Mouse (Mus musculus) forebrain, embryonic 12.5 days (tissue): ENCODE measurements around the gene Trio. TPM values are rescaled to one million over a fixed set of nuclear protein-coding genes. Genes with fewer than 3 reads are reported as not detected.

Source experiments
- ATAC-seq: fragments of 200-750 bp; cut with Nextera tagmentation; 2 replicates; pipeline ENCODE4 v1.8.0; 2017; ENCODE audit warnings: moderate TSS enrichment; ENCODE audit not compliant: low FRiP score
- H3K27ac ChIP-seq: fragments of 300-500 bp; sonication (generic); 2 replicates; pipeline ENCODE4 v1.5.1; 2016; ENCODE audit warnings: mild to moderate bottlenecking
- H3K27me3 ChIP-seq: fragments of 300-500 bp; sonication (generic); 2 replicates; pipeline ENCODE4 v1.6.1; 2016; ENCODE audit warnings: mild to moderate bottlenecking
- H3K36me3 ChIP-seq: fragments of 300-500 bp; sonication (generic); replicated peaks from 2 replicates; pipeline ENCODE4 v1.6.1; 2016; ENCODE audit warnings: mild to moderate bottlenecking
- H3K4me1 ChIP-seq: fragments of 300-500 bp; sonication (generic); 2 replicates; pipeline ENCODE4 v1.6.1; 2016
- H3K4me2 ChIP-seq: fragments of 300-500 bp; sonication (generic); 2 replicates; pipeline ENCODE4 v1.6.1; 2016; ENCODE audit warnings: mild to moderate bottlenecking, moderate library complexity
- H3K4me3 ChIP-seq: fragments of 300-500 bp; sonication (generic); replicated peaks from 2 replicates; pipeline ENCODE4 v1.5.1; 2016; ENCODE audit warnings: mild to moderate bottlenecking
- H3K9ac ChIP-seq: fragments of 300-500 bp; sonication (generic); 2 replicates; pipeline ENCODE4 v1.6.1; 2016; ENCODE audit warnings: mild to moderate bottlenecking
- H3K9me3 ChIP-seq: fragments of 300-500 bp; sonication (generic); 2 replicates; pipeline ENCODE4 v1.6.1; 2016
- WGBS: fragments of 180-500 bp; shearing (Covaris S2); methylation state at CpG from one replicate; pipeline ENCODE4 v1.1.7; 2016; 5-methylcytosine and 5-hydroxymethylcytosine counted together
- polyA plus RNA-seq: library from polyadenylated mRNA; unstranded; fragments of >200 nt; fragmentation: Nextera tagmentation; extraction: Ambion mirVana; gene quantifications from 2 replicates; pipeline ENCODE4 v1.2.1, GENCODE M21; 2016

Trio gene
- polyA plus RNA-seq, 1 experiment from 2014 or later, result 46.1 TPM

DNA sequence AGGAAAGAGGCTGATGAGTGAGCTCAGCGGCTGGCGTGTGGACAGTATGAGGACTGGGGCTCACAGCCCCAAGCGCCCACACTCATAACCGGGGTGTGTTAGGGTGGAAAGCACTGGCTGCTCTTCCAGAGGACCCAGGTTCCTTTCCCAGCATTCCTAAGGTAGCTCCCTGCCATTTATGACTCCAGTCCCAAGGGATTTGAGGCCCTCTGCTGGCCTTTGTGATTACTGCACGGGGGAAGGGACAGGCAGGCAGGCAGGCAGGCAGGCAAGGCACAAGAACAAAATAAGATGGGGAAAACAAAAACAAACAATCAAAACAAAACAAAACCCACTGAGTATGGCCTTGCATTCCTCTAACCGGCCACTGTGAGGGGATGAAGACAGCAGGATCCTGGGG, 120.3 kb downstream of the Trio start:
- no peak for ATAC-seq
- Histone ChIP-seq H3K27me3 (no peaks in the 10 kb centered on the region), H3K36me3 (peaks cover 26% of the 10 kb centered on the region), H3K9ac (no peak overlapping the region), H3K4me2 (no peak overlapping the region), H3K9me3 (no peaks in the 10 kb centered on the region), H3K4me1 (peaks cover 29% of the 10 kb centered on the region), H3K4me3 (no peak overlapping the region), H3K27ac (0 out of 2 replicates have a peak overlapping the region, but pooled peaks have one; percentile 36)
- 76% methylated on average over 6 of the region's 6 CpGs for WGBS

DNA sequence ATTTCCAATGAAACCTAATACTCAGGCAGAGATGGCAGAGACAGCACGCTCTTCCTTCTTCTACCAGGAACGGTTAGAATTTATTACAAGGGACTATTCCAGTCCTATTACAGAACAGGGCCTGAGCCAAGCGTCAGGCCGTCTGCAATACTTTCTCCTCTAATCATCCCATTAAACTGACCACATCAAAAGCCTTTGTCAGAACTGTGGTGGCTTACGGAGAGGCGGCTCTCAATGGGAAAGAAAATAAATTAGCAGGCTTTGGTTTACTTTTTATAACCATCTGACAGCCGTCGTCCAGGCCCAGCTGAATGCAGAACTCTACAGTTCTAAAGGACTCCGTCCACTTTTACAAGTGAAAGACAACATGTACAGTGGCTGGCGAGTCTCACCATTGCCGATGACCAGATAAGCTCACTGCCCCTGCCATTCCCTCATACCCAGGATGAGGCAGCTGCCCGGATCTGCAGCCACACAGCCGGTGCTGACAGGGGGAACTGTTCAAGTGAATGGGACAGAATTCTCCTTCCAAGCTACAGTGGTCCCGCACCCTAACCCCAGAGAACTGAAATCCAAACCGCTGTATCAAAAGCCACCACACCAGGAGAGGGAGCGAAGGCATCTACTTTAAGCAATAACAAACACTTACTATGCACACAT, 121.2 kb downstream of the Trio start:
- WGBS, result 53% methylated on average over 16 of the region's 16 CpGs
- H3K4me3 ChIP-seq, result no peak overlapping the region
- H3K4me2 ChIP-seq, result no peak overlapping the region
- no peak overlapping the region for H3K9ac ChIP-seq
- H3K36me3 ChIP-seq, result peaks cover 28% of the 10 kb centered on the region
- H3K4me1 ChIP-seq, result peaks cover 29% of the 10 kb centered on the region
- ATAC-seq, result 0 out of 2 replicates have a peak, but pooled peaks have one; percentile 3
- peak overlapping the region; percentile 36; the same call in 1 of the 2 replicates for H3K27ac ChIP-seq
- no peaks in the 10 kb centered on the region for H3K27me3 ChIP-seq
- no peaks in the 10 kb centered on the region for H3K9me3 ChIP-seq

DNA sequence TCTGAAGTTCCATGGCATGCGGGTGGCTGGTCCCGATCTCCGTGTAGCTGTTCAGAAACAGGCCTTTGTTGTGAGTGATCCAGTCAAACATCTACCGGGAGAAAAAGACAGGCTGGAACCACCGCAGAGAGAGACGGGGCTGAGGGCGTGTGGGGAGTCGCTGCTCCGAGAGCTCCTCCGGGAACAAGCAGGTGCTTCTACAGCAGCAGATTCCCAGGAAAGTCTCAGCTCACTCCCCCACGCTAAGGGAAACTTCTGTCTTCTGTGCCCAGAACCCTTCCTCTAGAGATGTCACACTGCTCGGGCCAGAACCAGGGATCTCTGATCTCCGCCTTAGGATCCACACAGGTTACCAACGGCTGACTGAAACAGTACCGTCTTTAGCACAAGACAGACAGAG, 124.4 kb downstream of the Trio start:
- 90% methylated on average over 15 of the region's 15 CpGs for WGBS
- H3K9me3 ChIP-seq, result no peaks in the 10 kb centered on the region
- no peak overlapping the region for H3K4me2 ChIP-seq
- peaks cover 54% of the 10 kb centered on the region for H3K36me3 ChIP-seq
- no peak overlapping the region for H3K4me3 ChIP-seq
- peaks cover 21% of the 10 kb centered on the region for H3K4me1 ChIP-seq
- H3K27me3 ChIP-seq, result no peaks in the 10 kb centered on the region
- H3K27ac ChIP-seq, result no peak overlapping the region
- ATAC-seq, result no peak
- H3K9ac ChIP-seq, result no peak overlapping the region

DNA sequence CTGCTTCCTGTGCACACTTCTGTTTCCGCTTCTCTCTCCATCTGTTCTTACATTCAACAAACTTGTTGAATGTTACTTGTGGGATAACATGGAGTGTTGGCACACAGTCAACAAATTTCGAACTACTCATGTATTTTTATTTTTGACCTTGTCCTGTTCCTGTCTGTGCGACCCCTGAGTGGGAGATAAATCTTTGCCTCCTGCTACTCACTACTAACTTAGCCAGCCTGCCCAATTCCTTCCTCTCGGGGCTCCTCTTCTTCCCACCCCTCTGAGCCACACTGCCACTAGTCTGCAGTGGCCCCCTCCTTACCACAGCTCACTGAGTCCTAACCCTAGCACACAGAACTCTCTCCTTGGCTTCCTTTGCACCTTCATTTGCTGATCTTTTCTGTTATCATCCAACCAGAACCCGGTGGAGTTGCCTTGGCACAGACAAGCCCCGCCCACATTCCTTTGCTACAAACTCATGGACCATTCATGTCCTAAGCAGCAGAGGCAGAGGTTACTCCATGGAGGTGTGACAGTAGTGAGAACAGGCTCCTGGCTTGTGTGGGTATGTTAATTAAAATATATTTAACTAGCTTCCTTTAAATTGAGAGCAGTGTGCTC, 126.7 kb downstream of the Trio start:
- no peak for ATAC-seq
- no peak overlapping the region for H3K4me2 ChIP-seq
- no peaks in the 10 kb centered on the region for H3K27me3 ChIP-seq
- peaks cover 63% of the 10 kb centered on the region for H3K36me3 ChIP-seq
- no peaks in the 10 kb centered on the region for H3K9me3 ChIP-seq
- no peak overlapping the region for H3K9ac ChIP-seq
- H3K27ac ChIP-seq, result no peak overlapping the region
- peaks cover 10% of the 10 kb centered on the region for H3K4me1 ChIP-seq
- no peak overlapping the region for H3K4me3 ChIP-seq
- WGBS, result 88% methylated on average over 6 of the region's 6 CpGs

DNA sequence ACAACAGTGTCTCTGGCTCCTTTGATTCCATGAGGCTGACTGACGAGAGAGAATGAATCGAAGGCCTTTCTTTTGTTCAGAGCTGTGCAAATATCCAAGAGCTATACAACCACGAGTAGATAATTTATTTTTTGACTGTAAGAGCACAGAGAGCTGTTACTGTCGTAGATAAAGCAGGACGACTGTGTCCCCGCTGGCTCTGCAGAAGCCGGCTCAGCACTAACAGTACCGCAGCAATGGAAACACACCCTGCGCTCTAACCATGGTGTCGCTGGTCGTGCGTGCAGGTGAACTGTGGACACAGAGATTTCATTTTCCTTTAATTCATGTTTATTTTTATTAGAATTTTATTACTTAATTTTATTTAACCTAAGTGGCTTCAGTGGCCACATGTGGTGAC, 131.5 kb downstream of the Trio start:
- H3K27ac ChIP-seq, result no peak overlapping the region
- no peaks in the 10 kb centered on the region for H3K27me3 ChIP-seq
- peaks cover 70% of the 10 kb centered on the region for H3K36me3 ChIP-seq
- no peak for ATAC-seq
- WGBS, result 71% methylated on average over 12 of the region's 12 CpGs
- H3K9ac ChIP-seq, result no peak overlapping the region
- H3K4me1 ChIP-seq, result peaks cover 8% of the 10 kb centered on the region
- H3K4me2 ChIP-seq, result no peak overlapping the region
- no peak overlapping the region for H3K4me3 ChIP-seq
- H3K9me3 ChIP-seq, result no peaks in the 10 kb centered on the region

DNA sequence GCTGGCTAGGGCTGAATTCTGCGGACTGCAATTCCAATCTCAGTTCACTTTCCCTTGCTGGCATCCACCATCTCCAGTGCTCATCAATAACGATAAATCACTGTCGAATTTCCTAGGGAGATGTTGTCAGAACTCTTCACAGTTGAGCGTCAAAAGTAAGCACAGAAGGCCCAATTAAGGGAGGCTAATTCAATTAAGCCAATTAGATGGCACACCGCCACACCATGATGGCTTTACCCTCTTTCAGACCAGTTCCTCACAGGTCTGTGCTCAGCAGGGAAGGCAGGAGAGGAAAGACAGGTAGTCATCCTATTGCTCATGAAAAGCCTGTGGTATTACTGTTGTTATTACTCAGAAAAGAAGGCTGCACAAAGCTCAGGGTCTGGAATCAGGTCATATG, 133.6 kb downstream of the Trio start:
- Histone ChIP-seq H3K36me3 (peaks cover 72% of the 10 kb centered on the region), H3K9me3 (no peaks in the 10 kb centered on the region), H3K4me3 (no peak overlapping the region), H3K27ac (no peak overlapping the region), H3K4me2 (no peak overlapping the region), H3K4me1 (peaks cover 8% of the 10 kb centered on the region), H3K27me3 (no peaks in the 10 kb centered on the region), H3K9ac (no peak overlapping the region)
- WGBS, result 51% methylated on average over 5 of the region's 5 CpGs
- no peak for ATAC-seq

DNA sequence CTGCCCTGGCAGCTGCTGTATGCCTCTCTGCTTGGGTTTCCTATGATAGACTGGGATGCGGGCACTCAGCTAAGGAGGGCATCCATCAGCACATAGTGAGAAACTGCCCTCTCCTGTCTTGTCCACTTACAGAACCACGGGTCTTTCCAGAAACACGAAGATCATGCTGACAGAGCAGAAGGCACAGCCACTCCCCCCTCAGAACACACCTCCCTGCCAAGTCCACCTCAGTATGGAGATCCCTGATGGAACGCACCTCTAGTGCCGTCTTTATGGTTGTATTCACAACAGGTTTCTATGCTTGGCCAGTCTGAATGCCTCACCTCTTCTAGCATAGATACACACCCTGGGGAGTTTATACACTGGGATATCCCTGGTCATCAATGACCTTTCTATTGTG, 135.0 kb downstream of the Trio start:
- no peak overlapping the region for H3K4me3 ChIP-seq
- 96% methylated on average over 5 of the region's 5 CpGs for WGBS
- no peaks in the 10 kb centered on the region for H3K9me3 ChIP-seq
- no peak overlapping the region for H3K4me2 ChIP-seq
- H3K36me3 ChIP-seq, result peaks cover 73% of the 10 kb centered on the region
- H3K27ac ChIP-seq, result no peak overlapping the region
- ATAC-seq, result no peak
- H3K4me1 ChIP-seq, result peaks cover 8% of the 10 kb centered on the region
- no peak overlapping the region for H3K9ac ChIP-seq
- H3K27me3 ChIP-seq, result no peaks in the 10 kb centered on the region

DNA sequence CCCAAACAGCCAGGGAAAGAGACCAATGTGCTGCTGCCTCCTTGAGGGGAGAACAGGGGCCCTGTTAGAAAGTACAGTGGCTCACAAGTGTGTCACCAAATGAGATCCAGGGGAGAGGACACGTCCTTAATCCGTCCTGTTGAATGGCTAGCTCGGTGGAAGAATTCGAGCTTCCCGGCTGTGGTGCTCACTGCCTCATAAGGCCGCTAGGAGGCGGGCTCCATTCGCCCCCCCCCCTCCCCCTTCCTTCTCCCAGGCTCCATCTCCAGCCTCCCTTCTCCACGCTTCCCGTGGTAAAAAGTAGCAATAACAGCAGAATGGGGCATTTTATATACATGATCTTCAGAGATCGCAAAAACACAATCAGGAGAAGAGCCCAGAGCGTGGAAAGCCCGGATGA, 137.5 kb downstream of the Trio start:
- Histone ChIP-seq H3K27me3 (no peaks in the 10 kb centered on the region), H3K4me3 (no peak overlapping the region), H3K4me1 (peaks cover 10% of the 10 kb centered on the region; the same call in 1 of the 2 replicates), H3K4me2 (no peak overlapping the region), H3K36me3 (peaks cover 61% of the 10 kb centered on the region), H3K9me3 (no peaks in the 10 kb centered on the region), H3K9ac (no peak overlapping the region), H3K27ac (no peak overlapping the region)
- no peak for ATAC-seq
- 52% methylated on average over 13 of the region's 13 CpGs for WGBS

DNA sequence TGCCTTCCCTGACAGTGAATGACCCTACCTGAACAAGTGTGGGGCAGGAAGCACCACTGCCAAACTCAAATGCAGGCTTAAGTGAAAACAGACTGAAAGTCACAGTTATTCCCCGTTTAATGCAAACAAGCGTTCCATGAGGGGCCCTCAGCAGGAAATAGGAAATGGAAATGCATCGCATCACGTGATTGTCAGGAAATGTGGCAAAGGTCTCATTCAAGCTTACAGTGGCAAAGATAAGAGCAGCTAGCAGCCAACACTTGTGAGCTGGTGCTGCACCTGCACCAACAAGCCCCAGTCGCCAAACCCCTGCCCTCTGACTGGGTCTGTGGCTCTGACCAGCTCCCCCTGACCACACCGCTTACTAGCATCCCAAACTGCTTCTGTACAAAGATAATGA, 138.7 kb downstream of the Trio start:
- Histone ChIP-seq H3K4me3 (no peak overlapping the region), H3K4me1 (peaks cover 3% of the 10 kb centered on the region; the same call in 1 of the 2 replicates), H3K9ac (no peak overlapping the region), H3K4me2 (no peak overlapping the region), H3K27me3 (no peaks in the 10 kb centered on the region), H3K36me3 (peaks cover 63% of the 10 kb centered on the region), H3K27ac (0 out of 2 replicates have a peak overlapping the region, but pooled peaks have one; percentile 10), H3K9me3 (no peaks in the 10 kb centered on the region)
- no peak for ATAC-seq
- 90% methylated on average over 6 of the region's 6 CpGs for WGBS

DNA sequence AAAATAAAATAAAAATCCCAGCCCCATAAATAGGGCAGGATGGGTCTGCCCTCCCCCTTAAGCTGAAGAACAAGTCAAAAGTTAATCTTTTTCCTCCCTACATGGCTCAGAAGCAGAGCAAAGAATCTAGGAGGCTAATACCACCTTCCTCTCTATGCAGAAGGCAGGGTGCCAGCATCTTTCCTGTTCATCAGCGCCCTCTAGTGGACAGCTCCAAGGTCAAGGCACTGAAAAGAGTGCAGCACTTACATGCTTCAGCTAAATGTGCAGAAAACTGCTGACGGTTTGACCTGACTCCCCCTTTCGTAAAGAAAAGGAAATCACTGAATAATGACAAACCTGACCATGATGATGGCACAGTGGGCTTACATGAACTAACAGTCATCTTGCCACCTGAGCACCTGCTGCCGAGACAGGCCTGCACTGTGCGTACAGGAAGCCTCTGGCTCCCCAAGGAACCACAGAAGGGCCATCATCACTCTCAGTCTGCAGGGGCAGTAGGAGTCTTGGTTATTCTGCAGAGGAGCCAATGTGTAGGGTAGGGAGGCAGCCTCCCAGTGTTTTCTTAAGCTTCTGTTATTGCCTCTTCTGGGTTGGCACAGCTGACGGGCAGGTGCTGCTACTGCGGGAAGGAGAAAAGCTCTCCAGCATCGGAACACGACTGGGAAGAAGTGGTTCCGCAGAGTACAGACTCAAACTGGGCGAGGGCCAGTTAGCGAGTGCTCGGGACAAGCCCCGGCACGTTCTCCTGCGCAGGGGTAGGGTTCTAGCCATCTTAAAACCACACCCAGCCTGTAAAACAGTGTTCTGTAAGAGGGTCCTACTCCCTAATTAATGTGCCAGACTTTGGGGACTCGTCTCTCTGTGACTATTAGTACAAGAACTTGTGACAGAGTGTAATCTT, 141.0 kb downstream of the Trio start:
- Histone ChIP-seq H3K27ac (peak overlapping the region; percentile 31; the same call in 1 of the 2 replicates), H3K36me3 (peaks cover 59% of the 10 kb centered on the region), H3K27me3 (no peaks in the 10 kb centered on the region), H3K9ac (no peak overlapping the region), H3K4me1 (peaks cover 3% of the 10 kb centered on the region; the same call in 1 of the 2 replicates), H3K9me3 (no peaks in the 10 kb centered on the region), H3K4me2 (no peak overlapping the region), H3K4me3 (no peak overlapping the region)
- WGBS, result 76% methylated on average over 17 of the region's 17 CpGs
- ATAC-seq, result peak; percentile 80; the same call in 1 of the 2 replicates

DNA sequence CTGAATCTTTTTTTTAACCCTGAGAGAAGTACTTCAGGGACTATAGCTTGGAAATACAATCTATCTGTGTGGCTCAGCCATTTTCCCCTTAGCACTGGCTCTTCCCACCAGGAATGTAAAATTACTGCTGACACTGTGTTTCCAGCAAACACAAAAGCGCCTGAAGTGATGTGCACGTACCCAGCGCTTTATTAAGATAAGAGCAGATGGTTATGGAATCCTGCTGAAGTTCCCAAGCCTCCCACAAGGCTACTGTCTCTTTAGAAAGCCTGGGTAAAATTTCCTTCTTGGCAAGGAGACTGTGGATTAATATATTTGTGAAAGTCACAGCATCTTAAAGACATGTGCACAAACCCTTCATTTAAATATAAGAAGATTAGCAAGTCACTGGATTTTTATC, 141.8 kb downstream of the Trio start:
- Histone ChIP-seq H3K4me1 (peaks cover 3% of the 10 kb centered on the region; the same call in 1 of the 2 replicates), H3K4me2 (no peak overlapping the region), H3K36me3 (peaks cover 58% of the 10 kb centered on the region), H3K9me3 (no peaks in the 10 kb centered on the region), H3K27ac (no peak overlapping the region), H3K9ac (no peak overlapping the region), H3K4me3 (no peak overlapping the region), H3K27me3 (no peaks in the 10 kb centered on the region)
- no peak for ATAC-seq
- WGBS, result 87% methylated on average over 3 of the region's 3 CpGs

DNA sequence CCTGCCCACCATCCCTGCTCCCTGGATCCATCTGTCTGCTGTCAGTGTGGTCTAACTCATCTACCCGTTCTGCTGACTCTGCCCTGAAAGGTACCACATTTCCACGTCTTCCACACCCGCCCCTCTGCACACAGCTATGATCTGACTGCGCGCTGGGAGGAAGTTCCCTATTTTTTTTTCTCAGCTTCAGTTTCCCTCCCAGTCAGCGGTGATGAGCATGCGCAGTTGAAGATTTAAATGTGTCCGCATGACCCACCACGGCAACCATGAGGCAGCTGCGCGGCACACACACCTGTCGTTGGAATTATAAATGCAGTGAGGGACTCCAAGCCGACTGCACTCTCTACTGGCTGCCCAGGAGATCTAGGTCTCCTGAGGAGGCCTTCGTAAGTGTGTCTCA, 142.8 kb downstream of the Trio start:
- WGBS, result 97% methylated on average over 14 of the region's 14 CpGs
- no peak overlapping the region for H3K27ac ChIP-seq
- no peaks in the 10 kb centered on the region for H3K27me3 ChIP-seq
- no peak overlapping the region for H3K4me3 ChIP-seq
- H3K36me3 ChIP-seq, result peaks cover 58% of the 10 kb centered on the region
- H3K4me1 ChIP-seq, result peaks cover 3% of the 10 kb centered on the region; the same call in 1 of the 2 replicates
- H3K9me3 ChIP-seq, result no peaks in the 10 kb centered on the region
- no peak overlapping the region for H3K9ac ChIP-seq
- ATAC-seq, result no peak
- H3K4me2 ChIP-seq, result no peak overlapping the region
